Mouse (Mus musculus) granulocyte monocyte progenitor cell, adult 5-6 weeks (primary cell): ENCODE measurements at regions not wholly inside any gene's neighbourhood (a gene's known extent, or its start where the extent isn't known, plus 50 kb on each side); places are given as distances from the start of the nearest gene placed in this dataset.
"Not testable (repeated sequence)": the region's sequence is repeated elsewhere in the genome, so short reads cannot be mapped to it uniquely, and the experiment has no call there.

Experiments
- ATAC-seq: replicated peaks from 2 replicates; pipeline ENCODE4 v1.8.0; 2016; ENCODE audit warnings: mild to moderate bottlenecking, moderate TSS enrichment, inconsistent platforms; ENCODE audit not compliant: poor library complexity, severe bottlenecking

GRCm38 (mm10) chr1:83970641-83971285, 393.2 kb downstream of the Pid1 start:
- no peak for ATAC-seq

GRCm38 (mm10) chr1:83964631-83965030, 399.3 kb downstream of the Pid1 start:
- ATAC-seq = not testable (repeated sequence)

- no peak for ATAC-seq
Observed at GRCm38 (mm10) chr1:83961761-83962160, 402.2 kb downstream of the Pid1 start.

- no peak for ATAC-seq
Observed at GRCm38 (mm10) chr1:83959756-83960155, 404.2 kb downstream of the Pid1 start.

GRCm38 (mm10) chr1:83922900-83923299, 441.1 kb downstream of the Pid1 start:
- no peak for ATAC-seq

- no peak for ATAC-seq
Observed at GRCm38 (mm10) chr1:83915454-83915853, 448.5 kb downstream of the Pid1 start.

GRCm38 (mm10) chr1:83907347-83907746, 456.6 kb downstream of the Pid1 start:
- no peak for ATAC-seq

GRCm38 (mm10) chr1:83906906-83907305, 457.1 kb downstream of the Pid1 start:
- ATAC-seq = no peak

- no peak for ATAC-seq
Observed at GRCm38 (mm10) chr1:83900135-83900534, 463.8 kb downstream of the Pid1 start.

- ATAC-seq = no peak
Observed at GRCm38 (mm10) chr1:83896650-83897049, 467.3 kb downstream of the Pid1 start.

GRCm38 (mm10) chr1:83879109-83879399, 471.1 kb upstream of the Sphkap start:
- ATAC-seq = no peak

GRCm38 (mm10) chr1:83878330-83879108, 470.5 kb upstream of the Sphkap start:
- ATAC-seq = no peak

- ATAC-seq = no peak
Observed at GRCm38 (mm10) chr1:83870853-83871567, 463.0 kb upstream of the Sphkap start.

GRCm38 (mm10) chr1:83869046-83869445, 461.0 kb upstream of the Sphkap start:
- no peak for ATAC-seq

- no peak for ATAC-seq
Observed at GRCm38 (mm10) chr1:83862541-83862940, 454.5 kb upstream of the Sphkap start.

GRCm38 (mm10) chr1:83862128-83862527, 454.1 kb upstream of the Sphkap start:
- ATAC-seq = no peak

- ATAC-seq = no peak
Observed at GRCm38 (mm10) chr1:83859732-83860424, 451.9 kb upstream of the Sphkap start.

- ATAC-seq = no peak
Observed at GRCm38 (mm10) chr1:83853996-83854395, 446.0 kb upstream of the Sphkap start.

GRCm38 (mm10) chr1:83851081-83851480, 443.1 kb upstream of the Sphkap start:
- ATAC-seq = no peak

GRCm38 (mm10) chr1:83848414-83848813, 440.4 kb upstream of the Sphkap start:
- ATAC-seq = no peak

GRCm38 (mm10) chr1:83847992-83848391, 440.0 kb upstream of the Sphkap start:
- ATAC-seq = no peak
